Mouse (Mus musculus) ES-E14 (cell line): Measurements from ENCODE around the gene Vps26c. TPM values are rescaled to one million over a fixed set of nuclear protein-coding genes. Genes with fewer than 3 reads are reported as not detected.

Source experiments
- DNase-seq: peaks from one replicate; pipeline ENCODE4 v3.0.0-alpha.2; 2013; ENCODE audit warnings: low read depth, low spot score
- H3K27ac ChIP-seq: 2 replicates; pipeline ENCODE4 v1.5.1; 2012; ENCODE audit warnings: low read depth, mild to moderate bottlenecking, low read length, moderate library complexity, mixed read lengths; ENCODE audit not compliant: poor library complexity, insufficient read depth, severe bottlenecking
- H3K36me3 ChIP-seq: 2 replicates; pipeline ENCODE4 v1.6.1; 2012; ENCODE audit warnings: mild to moderate bottlenecking, low read length, moderate library complexity, mixed read lengths; ENCODE audit not compliant: control insufficient read depth, poor library complexity, insufficient read depth, severe bottlenecking
- H3K4me1 ChIP-seq, 2 experiments: fragments of 150-350 bp in 1 of 2; sonication (generic) in 1 of 2; 2 replicates each; pipeline ENCODE4 v1.6.1; 2012; ENCODE audit warnings: low read length in 2 of 2, mild to moderate bottlenecking in 1 of 2, mixed read lengths in 1 of 2; ENCODE audit not compliant: control insufficient read depth in 2 of 2, insufficient read depth in 2 of 2, poor library complexity in 1 of 2
- H3K4me3 ChIP-seq, 2 experiments: fragments of 150-350 bp in 1 of 2; sonication (generic) in 1 of 2; 2 replicates each; pipeline ENCODE4 v1.5.1; 2012; ENCODE audit warnings: low read length in 2 of 2, low read depth in 1 of 2, mild to moderate bottlenecking in 1 of 2, mixed read lengths in 1 of 2; ENCODE audit not compliant: insufficient read depth in 1 of 2, poor library complexity in 1 of 2, severe bottlenecking in 1 of 2
- H3K9ac ChIP-seq: 2 replicates; pipeline ENCODE4 v1.6.1; 2012; ENCODE audit warnings: low read depth, mild to moderate bottlenecking, low read length, mixed read lengths; ENCODE audit not compliant: poor library complexity, insufficient read depth, severe bottlenecking
- H3K9me3 ChIP-seq: fragments of 150-350 bp; sonication (generic); 2 replicates; pipeline ENCODE4 v1.6.1; 2012; ENCODE audit warnings: low read depth, mild to moderate bottlenecking, low read length; ENCODE audit not compliant: control insufficient read depth, insufficient read depth
- CHD2 ChIP-seq: IDR thresholded peaks from 2 replicates; pipeline ENCODE4 v1.6.1; 2014; ENCODE audit warnings: mild to moderate bottlenecking, low read depth, low read length, inconsistent platforms
- HCFC1 ChIP-seq: IDR thresholded peaks from 2 replicates; pipeline ENCODE4 v1.6.1; 2012; ENCODE audit warnings: low read length, inconsistent platforms, borderline replicate concordance; ENCODE audit not compliant: insufficient read depth
- MAFK ChIP-seq: IDR thresholded peaks from 2 replicates; pipeline ENCODE4 v1.6.1; 2014; ENCODE audit warnings: mild to moderate bottlenecking, low read depth, low read length, inconsistent platforms; ENCODE audit not compliant: insufficient read depth
- ZC3H11A ChIP-seq: IDR thresholded peaks from 2 replicates; pipeline ENCODE4 v1.6.1; 2012; ENCODE audit warnings: low read depth, mild to moderate bottlenecking, inconsistent platforms, low read length, borderline replicate concordance
- ZNF384 ChIP-seq: IDR thresholded peaks from 2 replicates; pipeline ENCODE4 v1.6.1; 2012; ENCODE audit warnings: low read depth, low read length, inconsistent platforms
- in situ Hi-C, 2 experiments: fragments of 600-800 bp; cut with MboI; formaldehyde crosslinking; loops; one replicate each; pipeline ENCODE4 v1.15.1; 2025; ENCODE audit warnings: low sequenced_read_pairs in 2 of 2, inconsistent platforms in 1 of 2; ENCODE audit not compliant: unreplicated experiment in 2 of 2
- total RNA-seq: library from RNA; depleted of rRNA; stranded (reverse); fragments of 300-350 nt; gene quantifications from 2 replicates; pipeline ENCODE4 v1.2.3, GENCODE M21; 2012

Gene Vps26c
- total RNA-seq, 1 experiment: 28.7 TPM

GRCm38 (mm10) chr16:94517606-94518005 is 9.0 kb downstream of the Vps26c start:
- no peaks in the 10 kb centered on the region for H3K9me3 ChIP-seq
- in situ Hi-C loops: no loop called here
- no peak for TF ChIP-seq ZNF384
- no peak for TF ChIP-seq HCFC1
- no peak for TF ChIP-seq CHD2
- TF ChIP-seq MAFK: no peak
- TF ChIP-seq ZC3H11A: no peak
- H3K4me1 ChIP-seq: peaks cover 0 to 2% of the 10 kb centered on the region in 2 experiments; a peak in 2 of 4 replicates
- no peak overlapping the region for H3K27ac ChIP-seq
- no peak overlapping the region for H3K4me3 ChIP-seq
- DNase-seq: no peak
- H3K9ac ChIP-seq: no peak overlapping the region
- H3K36me3 ChIP-seq: no peaks in the 10 kb centered on the region

GRCm38 (mm10) chr16:94509983-94510382 is 16.6 kb downstream of the Vps26c start:
- in situ Hi-C loops: no loop called here
- no peak overlapping the region for H3K27ac ChIP-seq

GRCm38 (mm10) chr16:94508769-94509168 is 17.9 kb downstream of the Vps26c start:
- Histone ChIP-seq H3K9ac (no peak overlapping the region), H3K4me3 (no peak overlapping the region), H3K27ac (no peak overlapping the region), H3K4me1 (no peaks in the 10 kb centered on the region), H3K9me3 (no peaks in the 10 kb centered on the region), H3K36me3 (peaks cover 7% of the 10 kb centered on the region; the same call in 1 of the 2 replicates)
- in situ Hi-C loops: no loop called here
- no peak for DNase-seq
- no peak for TF ChIP-seq ZC3H11A
- TF ChIP-seq HCFC1: no peak
- TF ChIP-seq ZNF384: no peak
- TF ChIP-seq CHD2: no peak
- TF ChIP-seq MAFK: no peak

More at GRCm38 (mm10) chr16:94509983-94510382, 16.6 kb downstream of the Vps26c start:
- peaks cover 3% of the 10 kb centered on the region; the same call in 1 of the 2 replicates for H3K36me3 ChIP-seq
- no peaks in the 10 kb centered on the region for H3K4me1 ChIP-seq
- DNase-seq: no peak
- no peaks in the 10 kb centered on the region for H3K9me3 ChIP-seq
- H3K4me3 ChIP-seq: no peak overlapping the region
- no peak overlapping the region for H3K9ac ChIP-seq
- TF ChIP-seq ZC3H11A (no peak), HCFC1 (no peak), MAFK (no peak), ZNF384 (no peak), CHD2 (no peak)

DNA sequence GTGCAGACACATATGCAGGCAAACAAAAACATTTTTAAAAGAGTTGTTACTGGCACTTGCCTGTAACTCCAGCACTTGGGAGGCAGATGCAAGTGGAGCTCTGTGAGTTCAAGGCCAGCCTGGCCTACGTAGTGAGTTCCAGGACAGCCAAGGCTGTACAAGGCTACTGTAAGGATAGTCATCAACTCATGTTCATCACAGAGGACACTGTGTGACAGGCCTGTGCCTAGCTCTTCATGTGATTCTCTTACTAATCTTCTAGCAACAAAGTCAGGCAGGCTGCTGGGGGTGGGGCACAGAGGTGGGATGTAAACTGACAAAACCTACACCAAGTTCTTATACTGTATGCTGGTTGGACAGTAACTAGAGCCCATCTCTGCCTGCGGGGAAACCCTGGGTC is 19.6 kb downstream of the Vps26c start:
- H3K36me3 ChIP-seq: peaks cover 10% of the 10 kb centered on the region; the same call in 1 of the 2 replicates
- no peak for DNase-seq
- in situ Hi-C loops: no loop called here
- no peak for TF ChIP-seq CHD2
- TF ChIP-seq HCFC1: no peak
- no peak for TF ChIP-seq MAFK
- no peak for TF ChIP-seq ZNF384
- no peak for TF ChIP-seq ZC3H11A
- no peak overlapping the region for H3K9ac ChIP-seq
- no peak overlapping the region for H3K27ac ChIP-seq
- no peak overlapping the region for H3K4me3 ChIP-seq
- no peaks in the 10 kb centered on the region for H3K9me3 ChIP-seq
- no peaks in the 10 kb centered on the region for H3K4me1 ChIP-seq

- H3K4me3 ChIP-seq: no peak overlapping the region
- no peak overlapping the region for H3K27ac ChIP-seq
- H3K9me3 ChIP-seq: no peaks in the 10 kb centered on the region
- H3K36me3 ChIP-seq: peaks cover 16% of the 10 kb centered on the region
- DNase-seq: no peak
- H3K4me1 ChIP-seq: no peaks in the 10 kb centered on the region
- H3K9ac ChIP-seq: no peak overlapping the region
- in situ Hi-C loops: no loop called here
- no peak for TF ChIP-seq CHD2
- no peak for TF ChIP-seq ZC3H11A
- no peak for TF ChIP-seq ZNF384
- TF ChIP-seq HCFC1: no peak
- TF ChIP-seq MAFK: no peak
Observed at GRCm38 (mm10) chr16:94504192-94504591, 22.4 kb downstream of the Vps26c start.
